Mouse (Mus musculus): Measurements from ENCODE around the gene Fap.

Fap gene

GRCm38 (mm10) chr2:62517790-62518189 lies 56.1 kb downstream of the Fap start:
- no peak for DNase-seq

DNA sequence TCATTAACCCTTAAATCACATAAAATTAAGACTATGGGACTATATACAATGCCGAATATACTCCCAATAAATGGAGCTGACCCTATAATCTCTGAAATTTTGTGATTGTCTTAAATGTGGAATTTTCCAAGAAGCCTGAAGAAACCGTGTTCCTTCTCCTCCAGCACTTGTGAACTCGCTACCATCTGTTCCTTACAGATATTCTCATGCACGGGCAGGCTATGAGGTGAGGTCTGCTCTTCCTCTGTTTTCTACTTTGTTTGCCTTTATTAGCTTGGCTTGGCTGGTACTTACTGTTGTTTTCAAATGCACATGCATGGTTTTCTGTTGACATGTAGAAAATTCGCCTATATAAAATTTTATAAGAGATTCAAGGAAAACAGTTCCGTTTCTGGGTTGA lies 59.4 kb downstream of the Fap start:
- no peak for DNase-seq

DNA sequence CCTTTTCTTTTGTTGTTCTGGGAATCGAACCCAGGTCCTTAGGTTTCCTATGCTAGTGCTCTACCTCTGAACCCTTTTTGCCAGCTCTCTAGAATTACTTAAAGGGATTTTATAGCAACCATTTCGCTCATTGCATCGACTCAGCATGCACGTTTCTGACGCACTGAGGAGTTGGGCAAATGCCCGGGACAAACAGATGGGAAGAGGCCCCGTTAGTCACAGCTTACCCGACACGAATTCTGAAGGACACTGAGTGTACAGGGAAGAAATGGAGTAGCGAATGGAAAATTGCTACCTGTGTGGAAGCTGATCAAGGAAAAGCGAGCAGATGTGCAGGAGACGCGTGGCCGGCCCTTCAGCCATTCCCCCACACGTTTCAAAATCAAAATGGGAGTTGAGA lies 60.4 kb downstream of the Fap start:
- DNase-seq: peak; percentile 82 to 86

GRCm38 (mm10) chr2:62507130-62507529 lies 66.7 kb downstream of the Fap start:
- DNase-seq: no peak

DNA sequence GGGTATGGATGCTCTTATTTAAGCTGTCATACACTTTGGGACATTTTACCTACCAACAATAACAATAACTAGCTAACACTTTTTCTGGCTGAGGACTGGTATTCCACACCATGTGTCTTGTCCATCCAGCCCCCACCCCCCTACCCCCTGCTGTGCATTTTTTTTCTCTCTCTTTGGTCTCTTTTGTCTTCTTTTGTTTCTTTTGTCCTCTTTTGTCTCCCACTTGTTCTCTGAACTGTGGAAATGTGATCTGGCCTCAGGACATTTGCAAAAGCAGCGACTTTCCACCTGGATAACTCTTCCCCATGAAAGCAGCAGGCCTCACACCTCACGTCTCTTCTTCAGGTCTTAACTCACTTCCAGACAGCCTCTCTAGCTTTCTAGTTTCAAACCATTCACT lies 67.4 kb downstream of the Fap start:
- no peak for DNase-seq

GRCm38 (mm10) chr2:62504269-62504796 lies 69.5 kb downstream of the Fap start:
- DNase-seq: no peak

GRCm38 (mm10) chr2:62503326-62503725 lies 70.5 kb downstream of the Fap start:
- no peak for DNase-seq

GRCm38 (mm10) chr2:62502516-62502915 lies 71.4 kb downstream of the Fap start:
- DNase-seq: no peak

DNA sequence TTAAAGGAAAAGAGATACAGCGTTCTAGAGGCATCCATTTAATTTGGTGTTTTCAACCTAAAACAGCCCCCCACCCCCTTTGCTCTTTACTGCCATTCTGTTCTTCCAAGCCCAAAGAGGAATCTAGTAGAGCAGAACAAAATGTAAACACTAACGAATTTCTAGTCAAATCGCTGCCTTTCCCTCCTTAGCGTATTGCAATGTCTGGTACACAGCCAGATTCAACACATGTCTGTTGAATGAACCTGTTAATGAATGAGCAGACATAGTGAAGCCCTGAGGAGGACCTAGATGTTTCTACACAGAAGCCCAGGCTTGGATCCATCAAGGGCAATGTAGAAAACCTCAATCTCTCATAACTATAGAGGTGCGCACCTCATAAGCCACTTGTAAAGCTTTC lies 75.1 kb downstream of the Fap start:
- no peak for DNase-seq

DNA sequence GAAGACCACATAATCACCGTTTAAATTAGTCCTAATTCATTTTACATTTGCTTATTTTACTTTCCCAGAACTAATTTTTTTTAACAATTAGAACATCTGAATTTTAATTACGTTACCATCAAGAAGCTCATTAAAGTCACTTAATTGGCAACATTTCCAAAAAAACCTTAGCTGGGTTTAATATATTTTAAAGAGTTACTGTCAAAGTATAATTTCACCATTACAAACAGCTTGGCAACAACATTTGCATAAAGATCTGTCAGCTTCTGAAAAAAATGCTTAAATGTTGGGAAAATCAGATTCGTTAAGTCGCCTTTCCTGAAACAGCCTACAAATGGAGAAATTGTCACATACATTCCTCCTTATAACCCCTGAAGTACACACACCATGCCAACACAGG lies 75.8 kb downstream of the Fap start:
- DNase-seq: no peak

DNA sequence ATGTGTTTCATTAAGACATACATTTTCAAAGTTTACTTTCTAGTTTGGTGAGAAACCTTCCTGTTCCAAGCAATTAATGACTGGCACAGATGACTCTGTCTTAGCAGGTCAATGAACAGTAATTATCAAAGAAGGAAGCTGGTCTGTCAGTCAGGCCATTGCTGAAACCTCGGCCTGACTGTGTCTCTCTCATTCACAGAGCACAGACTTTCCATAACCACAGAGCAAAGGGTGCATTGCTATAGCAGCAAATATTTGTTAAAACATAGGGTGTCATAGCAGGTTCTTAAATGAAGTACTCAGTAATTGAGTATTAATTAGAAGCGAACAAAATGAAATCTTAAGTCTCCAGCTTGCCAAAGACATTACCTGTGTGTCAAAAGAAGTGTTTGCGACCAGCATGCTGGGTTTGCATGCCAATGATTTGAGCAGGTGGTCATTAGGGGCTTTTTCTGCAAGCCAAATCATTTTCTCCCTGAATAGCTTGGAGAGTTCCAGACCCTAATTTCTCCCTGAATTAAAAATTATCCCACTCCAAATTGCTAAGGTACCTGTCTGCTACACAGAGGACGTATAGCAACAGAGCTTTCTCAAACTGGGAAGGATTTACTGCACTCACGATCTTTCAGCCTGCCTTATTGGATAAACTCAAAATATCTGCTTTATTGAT lies 76.4 kb downstream of the Fap start:
- DNase-seq: no peak

DNA sequence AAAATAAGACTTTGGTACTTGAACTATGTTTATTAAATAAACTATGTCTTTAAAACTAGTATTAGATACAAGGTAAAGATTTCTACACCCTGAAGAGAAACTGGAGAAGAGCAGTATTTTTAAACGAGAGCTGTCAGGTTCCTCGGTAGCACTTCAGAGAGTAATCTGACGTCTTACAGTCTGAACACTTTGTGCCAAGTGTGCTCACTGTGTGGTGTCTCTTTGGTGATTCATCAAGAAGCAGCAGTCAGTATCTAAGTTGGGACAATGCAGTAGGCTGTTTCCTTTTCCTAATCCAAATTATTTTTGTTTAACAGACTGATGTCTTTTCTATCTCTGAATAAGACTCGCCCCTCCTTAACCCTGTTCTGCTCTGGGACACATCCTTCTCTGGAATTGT lies 78.5 kb downstream of the Fap start:
- DNase-seq: no peak

DNA sequence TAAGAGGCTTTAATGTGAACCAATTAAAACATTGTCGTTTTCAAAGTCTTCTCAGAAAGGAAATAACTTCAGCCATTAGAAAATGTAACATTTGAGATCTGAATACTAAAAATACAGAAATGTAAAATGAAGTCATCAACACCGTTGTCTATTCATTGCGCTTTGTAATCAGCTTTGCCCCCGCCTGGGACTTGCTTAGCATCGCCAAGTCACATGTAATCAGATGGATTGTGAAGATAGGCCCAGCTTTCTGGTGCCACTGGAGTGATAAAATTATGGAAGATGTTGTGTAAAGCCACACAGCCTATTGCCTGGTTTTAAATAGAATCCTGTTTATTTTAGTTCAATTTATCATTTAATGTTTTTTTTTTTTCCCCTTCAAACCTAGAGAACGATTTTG lies 84.0 kb downstream of the Fap start:
- DNase-seq: no peak

DNA sequence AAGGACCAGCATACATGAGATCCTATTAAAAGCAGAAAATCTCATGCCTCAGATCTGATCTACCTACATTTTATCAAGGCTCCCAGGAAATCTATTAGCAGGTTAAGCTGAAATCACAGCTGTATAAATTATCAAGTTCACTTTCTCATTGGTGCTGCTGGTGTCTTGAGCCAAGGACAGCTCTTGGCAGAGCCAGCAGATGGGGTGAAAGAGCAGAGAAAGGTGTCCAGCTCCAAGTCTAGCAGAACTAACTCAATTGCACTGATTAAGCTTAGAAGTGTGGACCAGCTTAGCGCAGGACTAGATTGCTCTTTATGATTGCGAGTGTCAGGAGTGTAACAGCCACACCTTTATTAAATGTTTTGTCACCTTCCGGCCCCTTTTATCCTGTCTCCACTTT lies 89.0 kb downstream of the Fap start:
- no peak for DNase-seq

- DNase-seq: no peak
These were observed 90.3 kb downstream of the Fap start, which contains the start of gene Gcg for GRCm38 (mm10) chr2:62483550-62483949. Gene Gcg, minus strand, starts transcription at chr2:62483650.

DNA sequence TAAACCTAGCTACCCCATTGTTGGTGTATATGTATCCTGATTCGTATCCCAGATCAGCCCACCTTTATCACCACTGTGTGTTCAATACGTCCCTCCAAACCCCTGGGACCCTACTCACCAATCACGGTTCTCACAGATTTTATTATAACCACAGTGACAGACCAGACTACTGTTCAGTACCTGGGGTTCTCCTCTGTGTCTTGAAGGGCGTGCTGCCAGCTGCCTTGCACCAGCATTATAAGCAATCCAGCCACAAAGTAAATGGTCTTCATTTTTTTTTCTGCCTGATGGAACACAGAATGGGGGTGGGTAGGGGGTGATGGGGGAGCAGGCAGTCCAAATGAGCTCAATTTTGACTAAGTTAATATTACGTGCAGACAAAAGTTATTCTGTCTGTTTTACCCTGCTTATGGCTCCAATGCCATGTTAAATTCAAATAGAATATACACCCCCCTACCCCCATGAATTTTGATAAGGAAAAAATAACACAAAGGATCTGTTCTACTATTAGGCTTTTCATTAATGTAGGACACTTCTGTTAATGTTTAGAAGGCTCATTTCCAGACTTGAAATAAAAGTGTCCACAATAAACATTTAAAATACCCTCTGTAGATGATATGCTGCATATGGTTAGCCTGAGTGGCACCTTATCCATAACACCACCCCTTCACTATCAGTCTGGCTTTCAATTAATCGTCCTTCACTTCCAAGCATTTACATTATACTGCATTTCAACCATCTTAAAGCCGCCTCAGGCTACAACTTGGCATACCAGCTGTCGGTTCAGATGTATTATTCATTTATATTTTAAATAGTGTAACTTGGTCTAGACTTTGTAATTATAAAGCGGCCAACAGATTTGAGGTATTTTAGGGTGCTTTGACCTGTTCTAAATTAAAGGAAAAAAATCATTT lies 93.3 kb downstream of the Fap start:
- no peak for DNase-seq

GRCm38 (mm10) chr2:62469551-62469950 lies 104.3 kb downstream of the Fap start:
- no peak for DNase-seq

DNA sequence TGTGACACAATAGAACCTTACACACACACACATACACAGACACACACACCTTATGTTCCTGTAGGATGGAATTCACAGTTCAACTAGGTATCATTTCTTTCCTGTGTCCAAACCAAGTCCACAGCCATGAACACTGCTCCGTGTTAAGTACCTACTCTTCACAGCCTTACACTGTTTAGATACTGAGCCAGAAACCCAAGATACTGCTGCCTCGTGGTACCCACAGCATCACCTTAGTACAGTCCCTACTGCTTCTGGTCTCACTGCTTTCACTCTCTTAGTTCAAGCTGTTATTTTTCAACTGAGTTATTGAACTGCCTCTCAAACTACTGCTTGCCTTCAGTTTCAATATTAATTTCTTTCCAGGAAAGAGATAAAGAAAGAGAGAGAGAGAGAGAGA lies 110.6 kb downstream of the Fap start:
- DNase-seq: no peak

DNA sequence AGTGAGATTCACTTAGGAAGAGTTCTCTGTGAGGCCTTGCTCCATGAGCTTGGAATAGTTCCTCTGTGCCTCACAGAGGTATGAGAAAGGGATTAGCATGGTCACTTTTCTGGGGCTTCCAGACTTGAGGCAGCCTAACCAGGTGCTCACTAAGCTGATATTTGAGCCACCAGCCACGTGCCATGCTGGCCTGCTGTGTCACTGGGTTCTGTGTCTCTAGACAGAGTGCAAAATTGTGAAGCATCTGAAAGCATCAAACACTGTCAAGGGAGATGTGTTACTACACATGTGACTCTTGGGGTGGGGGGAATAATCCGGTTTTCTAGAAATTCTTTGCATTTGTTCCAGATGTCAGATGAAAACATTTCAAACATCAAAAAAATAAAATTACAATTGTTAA lies 111.7 kb downstream of the Fap start:
- no peak for DNase-seq

DNA sequence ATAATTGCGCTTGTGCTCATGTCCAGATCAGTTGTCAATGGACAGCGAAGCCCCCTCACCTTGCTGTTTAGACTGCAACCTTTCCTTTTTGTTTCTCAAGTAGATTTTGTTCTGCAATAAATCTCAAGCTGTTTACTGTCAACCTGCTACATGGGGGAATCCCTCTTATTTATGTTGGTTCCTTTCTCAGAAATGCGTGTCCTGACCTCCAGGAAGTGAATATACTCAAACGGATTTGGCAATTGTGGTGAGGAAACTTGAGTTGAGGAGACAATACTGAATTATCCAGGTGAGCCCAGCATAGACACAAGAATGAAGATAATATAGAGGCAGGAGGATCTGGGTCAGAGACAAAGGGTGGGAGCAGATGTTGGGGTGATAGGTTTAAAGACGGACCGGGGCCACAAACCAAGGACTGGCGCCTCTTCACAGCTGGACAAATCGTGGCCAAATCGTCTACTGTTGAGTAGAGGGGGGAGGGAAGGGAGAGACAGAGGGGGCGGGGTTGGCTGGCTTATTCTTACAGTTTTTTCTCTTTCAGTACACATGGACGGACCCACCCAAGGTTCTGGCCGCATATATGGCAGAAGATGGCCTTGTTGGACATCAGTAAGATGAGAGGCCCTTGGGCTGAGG lies 112.9 kb downstream of the Fap start:
- DNase-seq: no peak

DNA sequence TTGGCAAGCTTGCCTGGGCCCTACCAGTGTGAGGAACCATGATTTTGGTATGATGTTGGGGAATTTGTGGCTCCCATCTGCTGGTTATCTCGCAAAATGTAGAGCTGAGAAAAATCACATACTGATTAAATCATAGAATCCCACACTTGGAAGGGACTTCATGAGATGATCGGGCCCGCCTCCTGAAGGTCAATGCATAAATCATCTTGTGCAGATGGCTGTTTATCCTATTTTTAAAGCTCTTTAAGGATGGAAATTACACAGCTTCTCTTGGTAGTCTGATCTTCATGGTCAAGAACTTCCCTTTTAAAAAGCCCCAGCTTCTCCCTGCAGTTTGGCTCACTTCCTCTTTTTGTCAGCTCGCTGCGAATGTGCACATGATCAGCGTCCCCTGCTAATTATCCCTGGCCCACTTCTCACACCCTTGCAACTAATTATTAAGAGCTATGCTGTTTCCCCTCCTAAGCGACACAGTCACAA lies 113.6 kb downstream of the Fap start:
- no peak for DNase-seq

DNA sequence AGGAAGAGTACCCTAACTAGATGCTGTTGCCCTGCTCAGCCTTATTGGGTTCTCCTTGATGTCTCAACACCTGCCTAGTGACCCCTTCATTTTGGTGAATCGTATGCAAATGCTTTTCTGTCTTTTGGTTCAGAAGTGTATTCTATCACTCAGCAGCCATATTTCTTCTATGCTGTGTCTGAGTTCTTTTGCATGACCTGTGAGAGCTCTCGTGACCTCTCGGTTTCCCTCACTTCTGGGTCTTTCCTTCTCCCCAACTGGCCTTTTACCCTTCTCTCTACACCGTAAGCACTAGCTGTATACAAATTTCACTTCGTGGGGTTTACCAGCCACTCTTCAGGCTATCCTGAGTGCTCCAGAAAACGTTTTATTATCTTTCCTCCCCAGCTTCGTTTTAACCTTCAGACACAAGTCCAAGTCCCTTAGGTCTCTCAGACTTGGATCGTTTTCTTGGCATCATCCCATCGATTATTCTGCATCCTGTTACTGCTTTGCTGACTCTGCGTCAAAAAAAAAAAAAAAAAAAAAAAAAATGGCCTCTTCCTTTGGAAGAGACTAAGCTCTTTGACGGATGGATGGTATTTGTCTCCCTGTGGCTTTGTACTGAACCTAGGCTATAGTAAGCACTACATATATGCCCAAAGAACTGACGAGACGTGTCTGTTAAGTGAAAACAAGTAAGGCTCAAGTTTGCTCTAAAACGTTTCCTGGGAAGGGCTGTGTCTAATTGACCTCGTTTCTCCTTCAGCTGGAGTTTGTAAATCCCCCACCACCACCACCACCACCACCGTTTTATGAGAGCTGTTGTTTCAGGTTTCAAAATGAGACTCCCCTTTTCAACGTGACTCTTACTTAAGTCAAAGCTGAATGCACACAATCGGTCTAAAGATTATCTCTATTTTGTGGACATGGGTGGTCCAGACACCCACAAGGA lies 114.4 kb downstream of the Fap start:
- DNase-seq: no peak
